Mouse (Mus musculus) small intestine, adult 2 months (tissue): ENCODE data around the gene Nmu. TPM values are rescaled to one million over a fixed set of nuclear protein-coding genes. Genes with fewer than 3 reads are reported as not detected.

Source experiments
- H3K27ac ChIP-seq: fragments of 200-500 bp; 2 replicates; pipeline ENCODE4 v1.5.1; 2012; ENCODE audit warnings: low read depth, low read length, control low read depth, inconsistent platforms; ENCODE audit not compliant: insufficient read depth
- H3K27me3 ChIP-seq: fragments of 200-500 bp; 2 replicates; pipeline ENCODE4 v1.6.1; 2012; ENCODE audit warnings: mild to moderate bottlenecking, moderate library complexity, low read length, inconsistent platforms; ENCODE audit not compliant: control insufficient read depth, insufficient read depth
- H3K36me3 ChIP-seq: fragments of 200-500 bp; 2 replicates; pipeline ENCODE4 v1.6.1; 2012; ENCODE audit warnings: mild to moderate bottlenecking, low read length, control low read depth, inconsistent platforms; ENCODE audit not compliant: control insufficient read depth, insufficient read depth
- H3K4me1 ChIP-seq: fragments of 200-500 bp; 2 replicates; pipeline ENCODE4 v1.6.1; 2012; ENCODE audit warnings: low read length, inconsistent platforms, mixed read lengths; ENCODE audit not compliant: control insufficient read depth, insufficient read depth, insufficient read length
- H3K4me3 ChIP-seq: fragments of 200-500 bp; 2 replicates; pipeline ENCODE4 v1.5.1; 2012; ENCODE audit warnings: low read depth, mild to moderate bottlenecking, control low read depth, inconsistent platforms, low read length, moderate library complexity
- CTCF ChIP-seq: fragments of 200-500 bp; IDR thresholded peaks from 2 replicates; pipeline ENCODE4 v1.5.1; 2012; ENCODE audit warnings: low read depth, mild to moderate bottlenecking, control low read depth, inconsistent platforms, low read length, moderate library complexity, mixed read lengths; ENCODE audit not compliant: insufficient replicate concordance, insufficient read length; ENCODE audit errors: extremely low read depth
- POLR2A ChIP-seq: fragments of 200-500 bp; IDR thresholded peaks from 2 replicates; pipeline ENCODE4 v1.6.1; 2012; ENCODE audit warnings: low read depth, mild to moderate bottlenecking, control low read depth, inconsistent platforms, low read length, moderate library complexity
- WGBS: fragments of 180-500 bp; shearing (Covaris S2); methylation state at CpG from one replicate; pipeline ENCODE4 v1.1.7; 2018; 5-methylcytosine and 5-hydroxymethylcytosine counted together
- polyA plus RNA-seq: library from polyadenylated mRNA; depleted of rRNA; stranded (reverse); fragments of >200 nt; gene quantifications from 2 replicates; pipeline ENCODE4 v1.2.3, GENCODE M21; 2012

Nmu gene
- polyA plus RNA-seq, 1 experiment, result 5.2 TPM

GRCm38 (mm10) chr5:76346137-76346536, 17.5 kb downstream of the Nmu start:
- TF ChIP-seq CTCF, result no peak
- no peak for TF ChIP-seq POLR2A
- Histone ChIP-seq H3K36me3 (no peaks in the 10 kb centered on the region), H3K4me3 (no peak overlapping the region), H3K4me1 (no peaks in the 10 kb centered on the region), H3K27ac (no peak overlapping the region), H3K27me3 (no peaks in the 10 kb centered on the region)
- 34% methylated on average over 2 of the region's 2 CpGs for WGBS

GRCm38 (mm10) chr5:76340931-76341330, 22.7 kb downstream of the Nmu start:
- no peak overlapping the region for H3K27ac ChIP-seq
- H3K36me3 ChIP-seq, result no peaks in the 10 kb centered on the region
- H3K4me3 ChIP-seq, result no peak overlapping the region
- no peak for TF ChIP-seq CTCF
- TF ChIP-seq POLR2A, result no peak
- no peaks in the 10 kb centered on the region for H3K4me1 ChIP-seq
- WGBS, result 50% methylated on average over 2 of the region's 2 CpGs
- no peaks in the 10 kb centered on the region for H3K27me3 ChIP-seq

DNA sequence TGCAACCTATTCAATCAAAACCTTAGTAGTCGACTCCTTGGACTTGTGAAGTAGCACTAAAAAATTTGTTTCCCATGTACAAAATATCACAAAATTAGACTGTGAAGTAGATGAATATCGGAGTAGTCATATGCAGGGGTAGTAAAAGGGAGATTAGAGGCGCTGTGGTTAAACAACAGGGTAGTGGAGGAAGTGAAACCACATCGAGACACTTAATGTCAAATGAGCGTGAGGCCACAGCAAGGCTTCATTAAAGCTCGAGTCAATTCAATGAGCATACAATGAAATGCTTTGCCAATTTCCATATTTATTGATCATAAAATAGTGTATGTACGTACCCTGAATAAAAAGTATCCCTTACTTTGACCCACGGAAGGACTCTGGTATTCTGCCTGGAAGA, 26.5 kb downstream of the Nmu start:
- TF ChIP-seq POLR2A, result no peak
- TF ChIP-seq CTCF, result no peak
- H3K4me1 ChIP-seq, result no peaks in the 10 kb centered on the region
- H3K36me3 ChIP-seq, result no peaks in the 10 kb centered on the region
- 62% methylated on average over 8 of the region's 8 CpGs for WGBS
- H3K27ac ChIP-seq, result no peak overlapping the region
- H3K27me3 ChIP-seq, result no peaks in the 10 kb centered on the region
- no peak overlapping the region for H3K4me3 ChIP-seq

DNA sequence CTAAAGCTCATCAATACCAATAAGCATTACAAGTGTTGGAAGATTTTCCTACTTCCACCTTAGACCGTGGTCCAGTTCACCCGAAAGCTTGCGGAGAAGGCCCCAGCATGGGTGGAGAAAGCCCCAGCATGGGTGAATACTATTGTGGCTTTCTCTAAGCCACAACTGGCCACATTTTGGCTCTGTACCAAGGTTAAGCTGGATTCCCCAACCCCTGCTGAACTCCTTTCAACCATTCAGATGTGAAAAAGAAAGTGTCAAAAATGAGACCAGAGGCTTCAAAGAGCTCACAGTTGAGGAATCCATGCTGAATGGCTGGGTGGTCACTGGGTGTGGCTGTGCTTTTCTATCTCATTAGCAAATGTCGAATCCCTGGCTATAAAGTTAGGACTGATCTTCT, 29.8 kb downstream of the Nmu start:
- Histone ChIP-seq H3K27me3 (no peaks in the 10 kb centered on the region), H3K4me3 (no peak overlapping the region), H3K27ac (no peak overlapping the region), H3K4me1 (no peaks in the 10 kb centered on the region), H3K36me3 (no peaks in the 10 kb centered on the region)
- no peak for TF ChIP-seq CTCF
- TF ChIP-seq POLR2A, result no peak
- 73% methylated on average over 4 of the region's 4 CpGs for WGBS

- Histone ChIP-seq H3K36me3 (no peaks in the 10 kb centered on the region), H3K4me1 (no peaks in the 10 kb centered on the region), H3K27ac (no peak within 1 kb of the TSS), H3K27me3 (no peaks in the 10 kb centered on the region), H3K4me3 (no peak within 1 kb of the TSS)
- WGBS, result 91% methylated on average over 7 of the region's 7 CpGs
- TF ChIP-seq POLR2A, result no peak
- no peak for TF ChIP-seq CTCF
Observed at GRCm38 (mm10) chr5:76330953-76331352, 32.6 kb downstream of the Nmu start, which contains the start of gene Pdcl2. Gene Pdcl2, minus strand, starts transcription at chr5:76331156.

DNA sequence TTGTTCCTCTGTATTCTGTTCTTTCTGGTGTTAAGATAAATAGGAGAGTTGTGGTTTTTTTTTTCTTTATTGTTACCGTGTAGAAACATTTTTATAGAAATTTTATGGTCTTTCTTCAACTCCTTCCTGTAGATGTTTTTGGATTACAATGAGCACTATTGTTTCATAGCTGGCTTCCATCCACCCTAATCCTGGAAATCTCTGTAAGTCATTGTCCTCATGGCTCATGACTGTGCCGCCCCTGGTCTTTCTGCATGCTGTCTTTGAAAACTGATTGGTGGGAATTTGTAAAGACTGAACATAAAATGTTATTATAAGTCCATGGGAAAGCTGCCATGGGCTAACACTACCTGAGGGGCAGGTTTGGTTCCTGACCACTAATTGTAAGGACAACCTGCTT, 36.3 kb downstream of the Nmu start:
- TF ChIP-seq CTCF (no peak), POLR2A (no peak)
- Histone ChIP-seq H3K36me3 (no peaks in the 10 kb centered on the region), H3K4me3 (no peak overlapping the region), H3K4me1 (no peaks in the 10 kb centered on the region), H3K27ac (no peak overlapping the region), H3K27me3 (no peaks in the 10 kb centered on the region)
- 19% methylated on average over 2 of the region's 2 CpGs for WGBS

DNA sequence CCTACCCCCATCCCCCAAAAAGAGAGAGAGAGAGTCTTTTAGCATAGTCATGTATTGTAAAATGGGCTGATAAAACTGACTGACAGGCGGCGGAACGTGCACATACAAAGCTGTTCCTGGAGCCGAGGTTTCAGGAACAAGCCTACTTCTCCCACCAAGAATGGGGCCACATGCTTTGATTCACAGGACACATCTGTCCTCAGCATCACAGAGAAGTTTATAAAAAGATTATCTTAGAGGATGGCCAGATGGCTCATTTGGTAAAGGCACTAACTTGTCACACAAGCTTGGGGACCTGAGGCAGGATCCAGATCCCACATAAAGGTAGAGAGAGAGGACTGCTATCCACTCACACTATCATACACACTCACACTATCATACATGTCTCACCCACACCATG, 38.5 kb downstream of the Nmu start:
- WGBS, result 93% methylated on average over 4 of the region's 4 CpGs

More for the DNA sequence above, 38.5 kb downstream of the Nmu start:
- H3K27me3 ChIP-seq, result no peaks in the 10 kb centered on the region
- H3K4me1 ChIP-seq, result no peaks in the 10 kb centered on the region; the same call in 1 of the 2 replicates
- TF ChIP-seq CTCF, result no peak
- no peak for TF ChIP-seq POLR2A
- H3K36me3 ChIP-seq, result no peaks in the 10 kb centered on the region
- no peak overlapping the region for H3K4me3 ChIP-seq
- H3K27ac ChIP-seq, result no peak overlapping the region
